Mouse (Mus musculus): ENCODE results near the gene Cep57. TPM values are rescaled to one million over a fixed set of nuclear protein-coding genes. Genes with fewer than 3 reads are reported as not detected.

The Cep57 gene
- 19.9 and 21.6 TPM in 2 replicates for polyA plus RNA-seq (2015; fragmentation: Nextera tagmentation; extraction: Ambion mirVana)

GRCm38 (mm10) chr9:13826832-13827405 is at the start of gene Cep57:
Gene Cep57, minus strand, starts transcription at chr9:13827107.

GRCm38 (mm10) chr9:13827406-13828086 is 639 bp upstream of the Cep57 start, which contains the start of gene Fam76b:
Gene Fam76b, plus strand, starts transcription at chr9:13827716.

Other genes with a start within 250 kb of the Cep57 start
- gene Mtmr2, start 78.7 kb downstream of the Cep57 start, polyA plus RNA-seq (2015; fragmentation: Nextera tagmentation; extraction: Ambion mirVana) = 30.4 and 34.9 TPM in 2 replicates
- 10.6 and 11.8 TPM in 2 replicates for gene Fam76b, start 609 bp upstream of the Cep57 start, polyA plus RNA-seq (2015; fragmentation: Nextera tagmentation; extraction: Ambion mirVana)